In genomic region chr12:108882776-108883175, GRCm38 (mm10) we compare ENCODE assay signal across 13 mouse cellular contexts.
"Had no signal": no experiment of that assay in that cellular context is flagged by ENCODE, and none has a peak within 500 bp of the region (broad histone marks: within the 10 kb centered on the region; RNA-seq: fewer than 3 reads in every experiment).

No protein-coding gene starts in this region.

- DNase-seq: gastrocnemius, adult 2 months; gastrocnemius, postnatal 10 days; gastrocnemius, postnatal 25 days; heart, adult 18-20 months; heart, postnatal 10 days; heart, postnatal 4 days; kidney, adult 18-20 months; kidney, adult 8-10 months; kidney, postnatal 10 days; kidney, postnatal 25 days; layer of hippocampus, adult 9-11 months; layer of hippocampus, postnatal 36 days; left cerebral cortex, postnatal 4 days had no signal
